Mouse (Mus musculus) intestine, embryonic 14.5 days (tissue): Measurements from ENCODE around the gene Dnah10. TPM values are rescaled to one million over a fixed set of nuclear protein-coding genes. Genes with fewer than 3 reads are reported as not detected.

Experiments used
- polyA plus RNA-seq: library from polyadenylated mRNA; unstranded; fragments of >200 nt; fragmentation: Nextera tagmentation; extraction: Ambion mirVana; gene quantifications from 2 replicates; pipeline ENCODE4 v1.2.1, GENCODE M21; 2014

Dnah10 gene
- polyA plus RNA-seq, 1 experiment from 2014 or later, result 0.11 TPM

Other genes with a start within 250 kb of the Dnah10 start
- gene Rilpl2, start 246.7 kb upstream of the Dnah10 start, polyA plus RNA-seq, result 37.2 and 38.8 TPM in 2 replicates
- 10.7 and 11.2 TPM in 2 replicates for gene Snrnp35, start 242.0 kb upstream of the Dnah10 start, polyA plus RNA-seq
- gene Rilpl1, start 193.7 kb upstream of the Dnah10 start, polyA plus RNA-seq, result 14.9 and 16.6 TPM in 2 replicates
- 530 and 550 TPM in 2 replicates for gene Tmed2, start 184.4 kb upstream of the Dnah10 start, polyA plus RNA-seq
- gene Ddx55, start 172.2 kb upstream of the Dnah10 start, polyA plus RNA-seq, result 15.2 and 16.1 TPM in 2 replicates
- 99.2 and 99.6 TPM in 2 replicates for gene Eif2b1, start 146.0 kb upstream of the Dnah10 start, polyA plus RNA-seq
- 75.5 and 84.2 TPM in 2 replicates for gene Gtf2h3, start 145.9 kb upstream of the Dnah10 start, polyA plus RNA-seq
- gene Atp6v0a2, start 96.5 kb upstream of the Dnah10 start, polyA plus RNA-seq, result 44.0 and 46.6 TPM in 2 replicates
- gene Ccdc92, start 137.3 kb downstream of the Dnah10 start, polyA plus RNA-seq, result 6.8 and 7.4 TPM in 2 replicates
- gene Zfp664, start 137.6 kb downstream of the Dnah10 start, polyA plus RNA-seq, result 69.6 and 81.1 TPM in 2 replicates